Mouse (Mus musculus) left cerebral cortex, postnatal 14 days (tissue): ENCODE results near the gene Magi3. TPM values are rescaled to one million over a fixed set of nuclear protein-coding genes. Genes with fewer than 3 reads are reported as not detected.
A peak's percentile ranks its signal among the peaks of the same experiment; 100 is the strongest.

ENCODE experiments used
- DNase-seq, 2 experiments: peaks; one replicate each; pipeline ENCODE4 v3.0.0; 2021 to 2022; ENCODE audit warnings: low spot score in 2 of 2, mixed read lengths in 1 of 2
- intact Hi-C: fragments of 180-260 bp; cut with DNase I; formaldehyde crosslinking; loops from one replicate; pipeline ENCODE4 v1.15.1; 2025
- total RNA-seq, 2 experiments: library from RNA; stranded (reverse); gene quantifications; 2 replicates each; pipeline ENCODE4 v1.2.3; 2021

Gene Magi3
- total RNA-seq, 2 experiments from 2014 or later, result 41.0 to 48.4 TPM

GRCm38 (mm10) chr3:104092759-104093158, 127.4 kb downstream of the Magi3 start:
- no peak for DNase-seq
- intact Hi-C loops, result no loop called here

DNA sequence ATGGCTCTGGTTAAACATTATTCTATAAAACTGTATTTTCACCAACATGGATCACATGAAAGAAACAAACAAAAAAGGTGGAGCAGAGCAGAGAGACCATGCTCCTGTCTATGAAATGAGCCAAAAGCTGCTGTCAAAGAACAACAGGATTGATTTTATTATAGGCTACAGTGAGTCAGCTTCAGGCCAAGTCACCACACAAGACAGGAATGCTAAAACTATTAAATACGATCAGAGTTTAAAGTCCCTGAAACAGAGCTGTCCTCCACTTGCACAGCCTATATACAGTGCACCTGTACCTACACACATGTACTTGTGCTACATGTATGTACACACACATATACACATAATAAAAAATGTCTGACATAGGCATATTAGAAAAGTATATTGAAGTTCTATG, 138.1 kb downstream of the Magi3 start:
- intact Hi-C loops, result no loop called here
- DNase-seq, result no peak

DNA sequence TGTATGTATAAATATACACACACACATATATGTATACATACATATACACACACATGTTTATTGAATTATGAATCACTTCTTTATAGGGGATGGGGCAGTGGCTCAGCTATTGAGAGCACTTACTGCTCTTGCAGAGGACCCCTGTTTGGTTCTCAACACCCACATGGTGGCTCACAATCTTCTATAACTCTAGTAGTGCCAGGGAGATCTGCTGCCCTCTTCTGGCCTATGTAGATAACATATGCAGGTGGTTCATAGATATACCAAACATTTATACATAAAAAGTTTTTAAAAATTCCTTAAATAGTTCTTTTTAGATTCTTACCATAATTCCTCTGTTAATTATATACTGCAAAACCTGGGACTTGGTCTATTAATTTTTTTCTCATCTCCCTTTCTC, 141.4 kb downstream of the Magi3 start:
- DNase-seq, result no peak

DNA sequence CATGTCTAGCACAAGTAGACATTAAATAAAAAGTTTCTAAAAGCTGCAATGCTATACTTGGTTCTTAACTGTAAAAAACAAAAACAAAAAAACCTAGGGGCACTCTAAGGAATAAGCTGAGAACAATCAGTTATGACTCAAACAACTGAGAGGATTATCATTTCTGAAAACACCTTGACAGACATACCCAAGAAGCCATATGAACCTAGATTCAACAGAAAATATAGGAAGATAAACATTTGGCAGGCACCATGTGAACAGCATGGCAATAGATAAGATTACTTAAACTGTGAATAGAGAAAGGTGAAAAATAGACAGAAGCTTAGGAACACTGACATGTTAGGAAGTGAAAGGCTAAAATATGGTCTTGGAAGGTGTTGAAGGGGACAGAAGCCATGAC, 150.8 kb downstream of the Magi3 start:
- intact Hi-C loops, result no loop called here

More for the DNA sequence above, 141.4 kb downstream of the Magi3 start:
- intact Hi-C loops, result no loop called here

GRCm38 (mm10) chr3:104059001-104059622, 161.1 kb downstream of the Magi3 start:
- DNase-seq, result peak; percentile 54 to 88
- intact Hi-C loops, result no loop called here

More for the DNA sequence above, 150.8 kb downstream of the Magi3 start:
- no peak for DNase-seq

DNA sequence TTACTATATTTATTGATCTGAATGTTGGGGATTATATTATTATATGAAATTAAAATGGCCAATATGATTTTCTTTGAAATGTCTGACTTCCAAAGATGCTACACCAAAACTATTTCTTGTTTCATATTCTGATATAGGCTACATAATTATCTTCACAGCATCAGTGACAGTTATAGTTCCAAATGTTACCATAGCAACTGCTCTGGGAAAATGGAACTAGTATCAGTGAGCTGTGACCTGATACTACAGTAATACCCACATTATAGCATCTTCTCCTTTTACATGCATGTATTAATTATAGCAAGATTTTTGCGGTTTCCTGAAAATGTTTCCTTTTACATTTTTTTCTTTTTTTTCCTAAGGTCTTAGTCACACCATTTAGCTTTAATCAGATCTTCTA, 187.4 kb downstream of the Magi3 start:
- intact Hi-C loops, result no loop called here
- no peak for DNase-seq

DNA sequence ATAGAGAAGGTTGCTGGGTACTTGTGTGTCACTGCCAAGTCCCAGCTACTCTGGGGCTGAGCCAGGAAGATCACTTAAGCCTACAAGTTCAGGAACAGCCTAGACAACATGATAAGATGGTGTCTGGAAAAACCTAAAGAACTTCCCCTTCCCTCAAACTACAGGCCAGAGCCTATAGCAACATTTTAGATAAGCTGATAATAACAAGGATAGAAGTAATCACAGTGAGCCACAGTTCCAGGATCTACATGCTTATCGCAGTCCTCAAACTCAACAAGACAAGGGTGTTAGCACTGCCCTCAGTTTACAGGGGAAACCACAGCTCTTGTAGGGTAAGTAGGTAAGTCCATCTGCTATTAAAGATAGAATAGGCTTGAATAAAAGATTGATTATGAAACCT, 188.1 kb downstream of the Magi3 start:
- intact Hi-C loops, result no loop called here

DNA sequence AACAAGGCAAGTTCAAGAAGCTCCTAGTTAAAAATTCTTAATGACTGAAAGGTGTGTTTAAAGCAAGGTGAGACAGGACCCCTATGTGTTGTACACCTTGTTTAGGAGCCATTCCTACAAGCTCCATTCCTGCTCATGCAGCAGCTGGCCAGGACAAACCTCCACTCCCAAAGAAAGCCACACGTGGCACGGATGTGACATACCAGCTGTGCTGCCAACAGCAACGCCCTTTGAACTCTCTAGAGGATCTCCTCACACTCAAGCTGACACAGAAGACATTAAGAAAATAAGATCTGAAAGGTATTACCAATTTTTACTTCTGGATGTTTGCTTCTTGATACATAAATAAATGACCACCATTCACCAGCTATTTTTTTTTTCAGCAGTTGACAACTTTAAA, 193.2 kb downstream of the Magi3 start:
- intact Hi-C loops, result no loop called here
- no peak for DNase-seq

More for the DNA sequence above, 188.1 kb downstream of the Magi3 start:
- DNase-seq, result no peak

- DNase-seq, result no peak
- intact Hi-C loops, result loop anchor here (5.0 kb wide), 1 partner anchor 422 kb away; no protein-coding TSS in a partner anchor
These were observed 200.1 kb downstream of the Magi3 start for GRCm38 (mm10) chr3:104020101-104020500.

DNA sequence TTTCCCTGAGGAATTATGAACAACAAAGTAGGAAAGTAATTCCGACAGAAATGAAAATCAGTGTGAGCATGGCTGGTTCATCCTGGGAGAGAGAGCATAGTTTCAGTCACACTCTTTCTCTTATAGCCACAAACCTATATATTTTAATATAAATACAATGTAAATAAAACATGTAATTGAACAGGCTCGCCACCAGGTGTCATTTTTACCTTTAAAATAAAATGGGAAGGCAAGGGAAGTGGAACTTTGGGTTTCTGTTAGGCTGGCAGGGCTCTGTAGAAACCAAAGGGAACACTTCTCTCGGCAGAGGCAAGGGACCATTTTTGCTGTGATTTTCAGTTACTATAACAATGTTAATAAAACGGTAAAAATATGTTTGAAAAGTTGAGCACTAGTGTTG, 200.7 kb downstream of the Magi3 start:
- no peak for DNase-seq
- intact Hi-C loops, result no loop called here

DNA sequence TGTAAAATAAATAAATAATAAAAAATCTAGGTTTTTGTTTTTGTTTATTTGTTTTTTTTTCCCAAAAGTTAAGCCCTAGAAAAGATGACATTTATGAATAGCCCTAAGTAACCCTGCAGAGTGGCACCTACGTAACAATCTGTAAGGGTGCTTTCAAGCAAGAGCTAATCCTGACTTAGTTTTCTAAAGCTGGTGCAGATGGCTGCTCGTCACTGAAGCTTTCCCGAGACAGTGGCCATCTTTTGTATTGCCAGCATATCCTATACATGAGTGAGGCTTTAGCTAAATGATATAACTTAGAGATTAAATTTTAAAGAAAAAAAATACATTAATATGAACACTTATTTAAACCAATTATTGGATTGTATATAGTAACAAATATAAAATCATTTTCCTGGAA, 202.2 kb downstream of the Magi3 start:
- no peak for DNase-seq
- intact Hi-C loops, result no loop called here

GRCm38 (mm10) chr3:104011972-104012371, 208.2 kb downstream of the Magi3 start:
- no peak for DNase-seq
- intact Hi-C loops, result no loop called here

DNA sequence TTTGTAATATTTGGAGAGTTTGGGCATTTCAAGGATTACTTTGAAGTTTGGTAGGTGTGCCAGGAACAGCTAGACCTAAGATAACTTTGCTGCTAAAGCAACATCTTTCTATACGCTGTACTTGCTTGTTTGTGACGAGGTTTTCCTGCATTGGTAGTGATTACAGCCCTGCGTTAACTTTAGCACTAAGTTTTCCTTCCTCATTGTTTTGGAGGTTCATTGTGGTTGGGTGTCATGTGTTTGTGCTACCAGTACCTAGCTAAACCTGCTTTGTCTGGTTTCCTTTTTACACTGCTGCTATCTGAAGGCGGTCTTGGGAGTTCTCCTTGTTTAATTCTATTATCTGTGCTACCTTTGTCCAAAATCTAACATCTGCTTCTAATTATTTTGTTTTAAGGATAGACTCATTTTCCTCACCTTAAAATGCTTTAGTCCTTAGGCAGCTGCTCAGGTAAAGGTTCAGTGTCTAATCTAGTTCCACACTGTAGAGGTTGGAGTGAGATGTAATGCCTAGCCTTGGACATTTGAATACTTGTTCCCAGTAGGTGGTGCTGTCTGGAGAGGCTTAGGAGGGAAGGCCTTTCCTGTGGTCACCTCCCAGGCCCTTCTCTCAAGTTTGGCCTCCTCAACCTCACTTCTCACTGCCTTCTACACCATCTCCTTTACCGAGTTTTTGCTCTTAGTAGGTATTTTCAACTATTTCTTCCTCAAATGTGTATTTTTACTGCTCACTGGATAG, 210.1 kb downstream of the Magi3 start:
- DNase-seq, result no peak
- intact Hi-C loops, result no loop called here

- peak; percentile 41 to 57 for DNase-seq
- intact Hi-C loops, result no loop called here
These were observed 212.7 kb downstream of the Magi3 start for GRCm38 (mm10) chr3:104007479-104007878.

DNA sequence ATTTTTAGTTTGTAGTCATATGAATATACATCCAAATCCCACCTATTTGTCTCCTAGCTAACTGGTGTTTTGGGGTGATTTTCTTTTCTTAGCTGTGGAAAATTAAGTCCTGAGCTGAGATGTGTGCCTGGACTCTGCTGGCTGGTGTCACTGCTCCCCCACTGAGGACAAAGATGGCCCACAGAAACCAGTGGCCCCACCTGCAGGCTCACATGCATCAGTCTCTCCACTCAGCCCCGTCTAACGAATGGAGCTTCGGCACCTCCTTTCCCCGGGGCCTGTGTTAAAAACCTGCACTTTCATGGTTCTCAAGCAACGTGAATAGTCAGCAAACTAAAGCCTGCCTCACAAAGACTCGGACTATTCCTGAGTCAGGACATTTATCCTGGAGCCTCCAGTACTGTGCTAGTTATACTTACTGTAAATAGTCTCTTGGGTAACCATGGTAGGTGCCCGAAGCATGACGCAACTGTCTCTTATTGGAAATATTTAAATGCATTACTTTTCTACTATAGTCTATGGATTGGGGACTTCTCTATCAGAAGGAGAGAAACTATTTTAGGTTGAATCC, 213.2 kb downstream of the Magi3 start:
- intact Hi-C loops, result no loop called here
- DNase-seq, result no peak

GRCm38 (mm10) chr3:103998724-103999123, 221.4 kb downstream of the Magi3 start:
- no peak for DNase-seq
- intact Hi-C loops, result no loop called here

- no peak for DNase-seq
- intact Hi-C loops, result no loop called here
These were observed 228.9 kb downstream of the Magi3 start for GRCm38 (mm10) chr3:103991271-103991670.

- DNase-seq, result no peak
- intact Hi-C loops, result no loop called here
These were observed 230.8 kb downstream of the Magi3 start for GRCm38 (mm10) chr3:103989352-103989751.

DNA sequence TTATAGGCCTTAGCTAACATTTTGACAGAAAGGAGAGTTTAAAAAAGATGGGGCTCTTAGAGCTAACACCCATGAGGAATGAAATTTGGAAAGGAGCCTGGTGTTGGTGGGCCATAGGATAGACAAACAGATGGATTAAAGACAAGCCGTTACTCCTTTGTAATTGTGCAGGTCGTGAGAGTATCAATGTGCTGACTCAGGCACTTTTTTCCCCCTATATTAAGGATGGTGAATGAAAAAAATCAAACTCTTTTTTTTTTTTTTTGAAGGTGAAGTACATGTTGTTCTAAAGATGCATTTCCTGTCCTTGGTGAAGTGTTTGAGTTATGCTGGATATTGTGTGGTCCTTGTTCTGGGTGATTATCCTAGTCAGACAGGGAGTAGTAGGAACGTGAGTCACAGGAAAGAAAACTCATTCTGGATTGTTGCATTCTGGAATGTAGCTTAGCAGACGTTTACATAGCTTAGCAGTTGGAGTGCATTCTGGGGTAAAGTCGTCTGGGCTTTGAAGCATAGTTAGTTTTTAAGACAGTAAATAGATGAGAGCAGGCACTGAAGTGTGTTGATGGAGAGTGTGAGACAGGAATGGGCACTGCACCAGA, 232.2 kb downstream of the Magi3 start:
- DNase-seq, result no peak
- intact Hi-C loops, result no loop called here

- intact Hi-C loops, result no loop called here
- no peak for DNase-seq
These were observed 235.0 kb downstream of the Magi3 start for GRCm38 (mm10) chr3:103985194-103985593.
